ENCODE assay signal across 8 mouse cellular contexts in genomic region chr8:70696019-70696885, GRCm38 (mm10). TPM values are rescaled to one million over a fixed set of nuclear protein-coding genes. Genes with fewer than 3 reads are reported as not detected.
A peak's percentile ranks its signal among the peaks of the same experiment; 100 is the strongest.
DNase-seq lines count a peak whose midpoint lies in the region; ATAC-seq lines count a peak whose summit lies in the region.

No protein-coding gene starts in this region.

- peak; percentile 65 for DNase-seq in right cerebral cortex, postnatal 4 days
- no peak for DNase-seq in right cerebral cortex, postnatal 36 days (ENCODE audit: low spot score in 2 of 2)
- peak; percentile 89 for DNase-seq in kidney, postnatal 14 days
- peak; percentile 81 for DNase-seq in mesoderm, embryonic 11.5 days (ENCODE audit: low read depth, low spot score)
- DNase-seq in spleen, postnatal 14 days (ENCODE audit: low spot score in 2 of 2), result peak; percentile 62 to 69

- H3K4me2 ChIP-seq in embryonic facial prominence, embryonic 12.5 days (replicated peaks), result peak overlapping the region; percentile 46
- H3K4me2 ChIP-seq in heart, embryonic 15.5 days, result peak overlapping the region; percentile 55

- peaks cover 53% of the 10 kb centered on the region for H3K4me1 ChIP-seq in embryonic facial prominence, embryonic 12.5 days
- peaks cover 56% of the 10 kb centered on the region for H3K4me1 ChIP-seq in heart, embryonic 15.5 days (replicated peaks)

- peak overlapping the region; percentile 98 for H3K27ac ChIP-seq in embryonic facial prominence, embryonic 12.5 days
- peak overlapping the region; percentile 98 for H3K27ac ChIP-seq in heart, embryonic 15.5 days

- peak overlapping the region; percentile 6 for H3K4me3 ChIP-seq in embryonic facial prominence, embryonic 12.5 days
- H3K4me3 ChIP-seq in heart, embryonic 15.5 days, result peak overlapping the region; percentile 31

- H3K9ac ChIP-seq in embryonic facial prominence, embryonic 12.5 days, result peak overlapping the region; percentile 43
- H3K9ac ChIP-seq in heart, embryonic 15.5 days, result peak overlapping the region; percentile 64

- no peaks in the 10 kb centered on the region for H3K27me3 ChIP-seq in embryonic facial prominence, embryonic 12.5 days
- no peaks in the 10 kb centered on the region for H3K27me3 ChIP-seq in heart, embryonic 15.5 days

- 6% methylated on average over 29 of the region's 31 CpGs for WGBS in embryonic facial prominence, embryonic 12.5 days
- WGBS in heart, embryonic 15.5 days, result 3% methylated on average over 31 of the region's 31 CpGs

- ATAC-seq in embryonic facial prominence, embryonic 12.5 days (ENCODE audit: insufficient number of reproducible peaks, insufficient read depth, low FRiP score, low TSS enrichment), result no peak
- peak; percentile 8; the same call in 1 of the 2 replicates for ATAC-seq in heart, embryonic 15.5 days (replicated peaks; ENCODE audit: insufficient number of reproducible peaks, insufficient read depth, low FRiP score, low read depth)
- no peak for ATAC-seq in inflammation-experienced regulatory T-cells, adult 6 months

- no peaks in the 10 kb centered on the region for H3K9me3 ChIP-seq in embryonic facial prominence, embryonic 12.5 days
- H3K9me3 ChIP-seq in heart, embryonic 15.5 days (replicated peaks), result no peaks in the 10 kb centered on the region

- no peaks in the 10 kb centered on the region for H3K36me3 ChIP-seq in embryonic facial prominence, embryonic 12.5 days
- H3K36me3 ChIP-seq in heart, embryonic 15.5 days, result no peaks in the 10 kb centered on the region; the same call in 1 of the 2 replicates

RNA-seq across cellular contexts. Expression of gene Jund, which starts 2.5 kb away (rescaled TPM):
- polyA plus RNA-seq in embryonic facial prominence, embryonic 12.5 days (2016; fragmentation: Nextera tagmentation; extraction: Ambion mirVana), result 142 and 150 TPM in 2 replicates
- polyA plus RNA-seq in heart, embryonic 15.5 days (2015; fragmentation: Nextera tagmentation; extraction: Ambion mirVana), result 79.8 and 89.0 TPM in 2 replicates
- 10 to 100 TPM; 13.9 to 23.2 (median 16.6) TPM for polyA plus RNA-seq in inflammation-experienced regulatory T-cells, adult 6 months (2017; shearing (Covaris generic))

RNA-seq across cellular contexts. Expression of gene Iqcn, which starts 7.0 kb away (rescaled TPM):
- not detected in 2 replicates for polyA plus RNA-seq in embryonic facial prominence, embryonic 12.5 days (2016; fragmentation: Nextera tagmentation; extraction: Ambion mirVana)
- 0.04 TPM in 2 replicates for polyA plus RNA-seq in heart, embryonic 15.5 days (2015; fragmentation: Nextera tagmentation; extraction: Ambion mirVana)
- not detected for polyA plus RNA-seq in inflammation-experienced regulatory T-cells, adult 6 months (2017; shearing (Covaris generic))

RNA-seq across cellular contexts. Expression of gene Gm3336, which starts 22.1 kb away (rescaled TPM):
- polyA plus RNA-seq in embryonic facial prominence, embryonic 12.5 days (2016; fragmentation: Nextera tagmentation; extraction: Ambion mirVana), result not detected in 2 replicates
- not detected in 2 replicates for polyA plus RNA-seq in heart, embryonic 15.5 days (2015; fragmentation: Nextera tagmentation; extraction: Ambion mirVana)
- under 1 TPM in 1 of 3 experiments, not detected in 2; 0.55 TPM for polyA plus RNA-seq in inflammation-experienced regulatory T-cells, adult 6 months (2017; shearing (Covaris generic))

RNA-seq across cellular contexts. Expression of gene Lsm4, which starts 23.2 kb away (rescaled TPM):
- polyA plus RNA-seq in embryonic facial prominence, embryonic 12.5 days (2016; fragmentation: Nextera tagmentation; extraction: Ambion mirVana), result 303 and 326 TPM in 2 replicates
- polyA plus RNA-seq in heart, embryonic 15.5 days (2015; fragmentation: Nextera tagmentation; extraction: Ambion mirVana), result 256 and 281 TPM in 2 replicates
- polyA plus RNA-seq in inflammation-experienced regulatory T-cells, adult 6 months (2017; shearing (Covaris generic)), result 100 to 1,000 TPM in 1 of 3 experiments, 10 to 100 TPM in 2; 79.0 to 128 (median 97.8) TPM

RNA-seq across cellular contexts. Expression of gene Pde4c, which starts 27.3 kb away (rescaled TPM):
- polyA plus RNA-seq in embryonic facial prominence, embryonic 12.5 days (2016; fragmentation: Nextera tagmentation; extraction: Ambion mirVana), result 0.17 and 0.29 TPM in 2 replicates
- polyA plus RNA-seq in heart, embryonic 15.5 days (2015; fragmentation: Nextera tagmentation; extraction: Ambion mirVana), result 0.19 and 0.32 TPM in 2 replicates
- under 1 TPM; 0.19 to 0.59 (median 0.25) TPM for polyA plus RNA-seq in inflammation-experienced regulatory T-cells, adult 6 months (2017; shearing (Covaris generic))

Comparison
In these comparisons a context has a peak if more than half of its experiments do, and no peak if none do; other contexts are left out.
1. DNase-seq: peak in right cerebral cortex, postnatal 4 days (single experiment), kidney, postnatal 14 days (single experiment), mesoderm, embryonic 11.5 days (single experiment) and spleen, postnatal 14 days (2 of 2); none in right cerebral cortex, postnatal 36 days (0 of 2).